Mouse (Mus musculus) layer of hippocampus, postnatal 10 days (tissue): Measurements from ENCODE around the gene Cfap58. TPM values are rescaled to one million over a fixed set of nuclear protein-coding genes. Genes with fewer than 3 reads are reported as not detected.
A peak's percentile ranks its signal among the peaks of the same experiment; 100 is the strongest.

Experiments
- DNase-seq, 2 experiments: peaks; one replicate each; pipeline ENCODE4 v3.0.0; 2021; ENCODE audit warnings: low spot score in 2 of 2
- total RNA-seq, 2 experiments: library from RNA; stranded (reverse); gene quantifications; 2 replicates each; pipeline ENCODE4 v1.2.3; 2021

The Cfap58 gene
- total RNA-seq, 2 experiments from 2014 or later, result 0.60 to 0.98 TPM

DNA sequence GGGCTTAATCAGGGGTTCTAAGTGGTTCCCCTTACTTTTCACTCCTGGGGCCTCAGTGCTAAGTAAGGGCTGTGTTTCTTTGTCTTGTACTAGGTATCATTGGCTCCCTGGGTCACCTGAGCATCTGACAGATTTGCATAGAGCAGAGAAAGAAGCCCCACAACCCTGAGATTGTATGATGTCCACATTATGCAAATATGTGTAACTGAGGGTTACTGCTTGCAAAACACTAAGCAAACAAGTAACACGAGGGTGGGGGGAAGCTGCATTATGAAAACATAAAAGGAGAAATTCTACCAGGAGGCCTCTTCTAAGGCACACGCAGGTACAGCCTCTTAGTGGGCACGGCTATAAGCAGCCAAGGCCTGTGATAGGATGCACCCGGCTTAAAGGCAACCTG is 22.2 kb upstream of the Cfap58 start:
- DNase-seq, result no peak

DNA sequence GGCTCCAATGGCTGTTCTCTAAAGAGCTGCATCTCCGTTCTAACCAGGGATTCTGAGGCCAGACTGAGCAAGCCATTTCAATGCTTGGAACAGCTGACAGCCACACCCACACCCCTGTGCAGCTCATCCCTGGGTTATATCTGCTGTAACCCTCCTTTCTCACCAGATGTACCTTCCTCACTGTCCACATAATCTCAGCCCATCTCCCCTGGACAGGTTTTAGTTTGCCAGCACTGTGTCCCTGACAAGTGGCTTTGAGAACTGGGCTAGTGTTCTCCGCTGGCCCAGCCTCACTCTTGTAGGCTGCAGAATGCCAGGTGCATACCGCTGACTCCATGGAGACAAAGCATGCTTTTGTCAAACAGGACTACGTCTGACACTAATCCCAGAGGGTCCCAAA is 20.1 kb upstream of the Cfap58 start:
- DNase-seq, result no peak

DNA sequence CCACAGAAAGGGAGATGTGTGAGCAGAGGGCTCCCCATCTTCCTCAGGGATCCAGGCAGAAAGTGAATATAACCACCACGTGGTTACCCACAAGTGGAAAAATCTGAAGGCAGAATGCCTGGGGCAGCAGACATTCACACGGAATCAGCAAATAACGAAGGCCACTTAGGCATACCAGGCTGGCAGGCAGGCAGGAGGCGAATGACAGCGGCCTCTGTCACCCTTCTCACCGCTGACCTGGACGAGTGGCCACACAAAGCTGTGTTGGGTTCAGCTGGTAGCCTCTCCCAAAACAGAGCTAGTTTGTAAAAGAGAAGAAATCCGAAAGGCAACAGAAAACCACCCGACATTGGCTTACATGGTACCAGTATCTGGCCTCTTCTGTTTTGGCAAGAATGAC is 19.5 kb upstream of the Cfap58 start:
- DNase-seq, result no peak

DNA sequence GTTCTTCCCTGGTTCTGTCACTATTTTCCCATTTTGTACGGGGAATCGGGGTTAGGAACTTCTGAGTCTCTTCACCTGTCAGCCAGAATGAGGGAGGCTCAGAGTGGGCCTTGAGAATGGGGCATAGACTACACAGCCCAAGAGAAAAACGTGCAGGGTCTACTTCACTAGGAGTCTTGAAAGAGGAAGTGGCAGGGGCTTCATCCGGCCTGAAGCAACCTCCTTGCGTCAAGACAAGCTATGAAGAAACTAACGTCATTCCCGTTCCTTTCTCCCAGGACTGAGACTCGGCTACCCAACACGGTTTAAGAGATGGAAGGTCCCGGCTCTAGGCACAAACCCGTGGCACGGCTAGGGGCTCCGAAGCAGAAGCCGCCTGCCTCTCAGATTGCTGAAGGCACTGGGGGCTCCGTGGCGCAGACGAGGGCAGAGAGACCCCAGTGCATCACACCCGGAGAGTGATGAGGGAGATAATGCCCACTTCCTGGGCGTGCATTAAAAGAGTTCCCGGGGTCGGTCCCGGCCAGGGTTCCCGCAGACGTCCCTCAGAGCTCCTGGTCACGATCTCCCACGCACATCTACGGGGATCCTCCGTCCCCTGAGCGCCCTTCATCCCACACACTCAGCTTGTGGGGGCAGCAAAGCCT is 18.9 kb upstream of the Cfap58 start:
- DNase-seq, result no peak

DNA sequence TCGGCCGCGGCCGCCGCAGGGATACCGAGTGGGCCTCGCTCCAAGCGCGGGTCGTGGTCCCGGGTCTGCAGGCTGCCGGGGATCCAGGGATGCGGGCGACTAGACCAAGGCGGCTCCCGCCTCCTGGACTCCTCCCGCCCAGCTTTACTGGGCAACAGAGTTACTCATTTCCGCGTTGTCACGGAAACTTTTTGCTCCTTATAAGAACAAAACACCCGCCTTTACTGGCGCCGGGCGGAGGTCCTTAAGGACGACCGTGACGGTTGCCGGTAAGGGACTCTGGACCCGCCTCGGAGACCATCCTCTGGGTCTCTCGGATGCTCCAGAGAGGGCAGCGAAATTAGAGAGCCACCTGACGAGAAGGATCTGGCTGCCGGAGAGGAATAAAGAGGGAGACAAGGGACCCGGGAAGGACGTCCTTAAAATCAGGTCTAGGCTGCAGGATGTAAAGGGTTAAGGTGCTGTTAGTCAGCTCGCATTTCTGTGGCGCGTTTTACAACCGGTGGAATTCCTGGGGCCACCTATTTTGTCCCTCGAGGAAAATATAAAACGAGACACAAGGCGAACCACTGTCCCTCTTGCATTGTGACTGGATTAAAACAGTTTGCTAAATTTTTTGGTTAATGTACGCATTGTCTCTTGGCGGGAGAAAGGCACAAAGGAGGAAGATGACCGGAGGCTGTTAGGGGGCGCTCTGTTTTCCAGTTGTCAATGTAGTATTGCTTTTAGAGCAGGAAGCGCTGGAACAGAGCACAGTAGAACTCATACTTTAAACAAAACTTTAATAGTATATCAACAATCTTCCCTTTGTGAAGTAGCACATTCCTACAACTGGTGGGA is 18.1 kb upstream of the Cfap58 start, which contains the start of the genes Cfap43 and Itprip:
Gene Cfap43, minus strand, starts transcription at position 162 of the 840 bp plus-strand sequence.
Gene Itprip, minus strand, starts transcription at position 174 of the 840 bp plus-strand sequence.
- peak; percentile 69 to 74 for DNase-seq

DNA sequence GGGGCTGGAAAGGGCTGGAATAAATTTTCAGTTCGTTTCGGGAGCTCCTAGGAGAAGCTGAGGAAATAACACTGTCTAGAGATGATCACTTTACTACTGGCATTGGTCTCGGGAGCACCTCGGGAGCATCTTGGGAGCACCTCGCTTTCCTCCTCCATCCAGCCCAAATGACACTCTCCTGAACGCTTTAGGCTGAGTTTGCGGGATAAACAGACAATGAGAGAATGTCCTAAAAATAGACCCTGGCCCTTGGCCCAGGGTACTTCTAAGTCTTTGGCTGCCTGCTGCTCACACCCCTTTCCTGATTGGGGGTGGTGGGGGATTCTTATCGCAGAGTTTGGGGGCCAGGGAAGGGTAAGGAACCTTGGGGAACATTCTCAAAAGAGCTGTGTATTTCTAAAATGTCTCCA is 17.5 kb upstream of the Cfap58 start:
- DNase-seq, result no peak

DNA sequence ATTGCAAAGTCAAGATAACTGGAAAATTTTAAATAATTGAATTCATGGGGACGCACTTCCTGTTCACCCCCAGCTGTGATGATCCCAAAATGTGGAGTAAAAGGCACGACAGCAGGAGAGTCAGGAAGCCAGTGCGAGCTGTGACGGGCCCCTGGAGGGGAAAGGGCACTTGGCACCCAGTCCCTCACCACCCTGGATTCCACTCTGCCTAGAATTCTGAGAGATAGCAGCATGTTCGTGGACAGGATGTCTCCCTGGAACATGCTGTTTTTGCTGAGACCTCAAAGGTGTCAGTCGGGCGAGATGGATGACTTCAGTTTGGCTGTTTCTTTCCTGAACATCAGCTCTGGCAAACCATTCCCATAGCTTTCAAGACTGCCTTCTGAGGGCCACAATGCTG is 11.7 kb upstream of the Cfap58 start:
- no peak for DNase-seq

DNA sequence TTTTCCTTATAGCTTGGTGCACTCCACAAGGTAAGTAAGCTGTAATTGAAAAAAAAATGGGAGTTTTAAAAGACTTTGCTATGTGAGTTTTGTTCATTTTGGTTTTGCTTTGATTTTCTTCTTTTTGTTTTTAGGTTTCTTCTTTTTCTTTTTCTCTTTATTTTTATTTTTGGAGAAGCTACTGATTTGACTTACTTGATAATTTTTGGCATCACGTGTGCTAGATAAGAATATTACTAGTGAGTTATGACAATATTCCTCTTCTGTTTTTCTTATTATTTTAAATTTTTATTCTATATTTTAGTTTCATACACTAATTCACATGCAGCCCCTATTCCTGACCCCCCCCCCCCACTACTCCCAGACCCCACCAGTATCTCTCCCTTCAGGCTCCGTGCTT is 10.4 kb upstream of the Cfap58 start:
- no peak for DNase-seq

DNA sequence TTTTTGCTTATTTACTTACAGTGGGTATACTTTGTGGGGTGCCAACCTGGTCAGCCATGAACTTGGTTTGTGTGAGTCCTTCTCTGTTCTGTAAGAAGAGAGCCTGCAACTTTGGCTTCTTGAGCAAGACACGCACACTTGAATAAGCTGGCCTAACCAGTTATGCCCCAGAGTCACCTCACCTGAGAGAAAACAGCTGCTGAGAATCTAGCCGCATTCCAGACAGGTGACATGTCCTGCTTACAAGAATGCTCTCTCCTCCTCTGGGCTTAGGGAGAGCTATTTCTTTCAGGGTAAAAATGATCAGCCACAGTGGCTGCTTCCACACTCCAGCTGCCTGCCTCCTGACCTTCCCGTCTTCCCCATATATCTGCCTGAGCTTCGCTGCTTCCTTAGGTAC is 8.4 kb upstream of the Cfap58 start:
- no peak for DNase-seq

DNA sequence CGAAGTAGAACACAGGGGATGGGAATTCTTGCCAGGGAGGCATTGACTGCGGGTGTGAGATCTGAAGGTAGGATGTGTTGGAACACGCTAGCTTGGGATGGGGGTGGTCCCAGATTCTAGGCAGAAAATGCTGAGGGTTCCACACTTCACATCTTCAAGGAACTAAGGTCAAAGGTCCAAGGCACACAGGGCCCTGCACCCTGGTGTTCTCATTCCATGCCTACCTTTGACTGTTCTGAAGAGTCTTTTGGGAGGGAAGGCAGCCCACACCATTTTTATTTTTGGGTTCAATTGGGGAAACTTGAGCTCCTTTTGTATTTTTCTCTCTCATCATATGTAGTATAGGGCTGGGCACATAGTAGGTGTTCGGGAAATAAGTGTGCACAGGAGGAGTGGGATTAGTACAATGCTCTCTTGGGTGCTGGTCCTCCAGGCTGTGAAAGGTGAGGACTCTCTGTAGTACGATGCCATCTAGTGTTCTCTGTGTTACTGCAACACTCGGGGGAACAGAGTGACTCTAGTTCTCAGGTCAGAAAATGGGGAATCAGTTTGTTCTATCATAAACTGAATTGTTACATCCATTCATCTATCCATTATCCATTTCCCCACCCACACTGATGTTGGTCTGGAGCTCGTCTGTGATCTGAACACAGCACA is 5.4 kb upstream of the Cfap58 start:
- peak in 1 of 2 experiments; percentile 36 for DNase-seq

DNA sequence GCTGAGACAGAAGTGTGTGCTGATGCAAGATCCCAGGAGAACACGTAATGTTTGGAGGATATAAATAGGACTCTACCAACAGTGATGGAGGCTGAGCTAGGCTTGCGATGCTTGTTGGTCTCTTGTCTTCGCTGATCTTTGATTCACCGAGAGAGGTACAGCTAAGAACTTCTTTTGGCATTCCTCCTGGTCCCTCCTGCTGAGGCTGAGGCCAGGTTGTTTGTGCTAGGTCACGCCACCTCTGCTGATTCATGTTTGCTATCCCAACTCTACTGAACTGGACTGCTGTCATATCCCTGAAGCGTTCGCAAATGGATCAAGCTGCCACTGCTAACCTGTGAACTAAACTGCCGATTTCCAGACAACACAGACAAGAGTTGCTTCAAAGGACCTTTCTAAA is 3.3 kb upstream of the Cfap58 start:
- no peak for DNase-seq

DNA sequence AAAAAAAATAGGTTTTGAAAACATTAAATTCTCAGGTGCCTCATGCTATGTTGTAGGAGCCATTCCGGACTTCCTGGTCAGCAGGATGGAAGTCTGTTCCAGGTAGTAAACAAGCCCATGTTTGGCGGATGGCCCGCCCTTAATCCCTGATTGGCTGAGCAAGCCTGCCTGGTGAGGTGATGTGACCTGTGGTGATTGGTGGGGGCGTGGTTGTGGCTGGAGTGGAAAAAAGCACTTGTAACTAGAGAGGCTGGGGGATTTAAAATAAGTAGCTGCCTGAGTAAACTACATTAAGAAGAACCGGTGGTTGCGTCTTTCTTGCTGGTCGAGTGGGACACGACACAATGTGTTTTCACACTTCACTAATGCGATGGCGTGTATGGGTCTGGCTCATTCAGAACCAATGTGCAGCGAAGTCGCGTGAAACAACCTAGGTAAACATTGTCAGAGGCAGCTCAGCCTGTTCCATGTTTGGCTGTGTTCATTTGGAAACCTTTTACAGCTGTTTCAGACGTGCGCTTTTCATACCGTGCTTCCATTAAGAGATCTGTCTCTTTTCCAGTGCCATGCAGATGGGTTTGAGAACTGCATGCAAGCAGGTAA is 2.7 kb upstream of the Cfap58 start:
- DNase-seq, result no peak

DNA sequence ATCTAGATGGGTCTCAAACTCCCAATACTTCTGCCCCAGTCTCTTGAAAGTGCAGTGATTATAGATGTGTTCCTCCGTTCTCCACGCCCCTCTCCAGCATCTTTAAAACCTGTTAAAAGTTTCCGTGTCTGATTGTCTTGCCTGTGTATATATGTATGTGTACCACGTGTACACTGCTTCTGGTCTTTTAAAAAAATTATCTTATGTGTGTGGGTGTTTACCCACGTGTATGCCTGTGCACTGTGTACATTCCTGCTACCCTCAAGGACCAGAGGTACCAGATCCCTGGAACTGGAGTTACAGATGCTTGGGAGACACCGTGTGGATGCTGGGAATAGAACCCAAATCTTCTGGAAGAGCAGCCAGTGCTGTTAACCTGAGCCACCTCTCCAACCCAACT is 1.9 kb upstream of the Cfap58 start:
- no peak for DNase-seq

DNA sequence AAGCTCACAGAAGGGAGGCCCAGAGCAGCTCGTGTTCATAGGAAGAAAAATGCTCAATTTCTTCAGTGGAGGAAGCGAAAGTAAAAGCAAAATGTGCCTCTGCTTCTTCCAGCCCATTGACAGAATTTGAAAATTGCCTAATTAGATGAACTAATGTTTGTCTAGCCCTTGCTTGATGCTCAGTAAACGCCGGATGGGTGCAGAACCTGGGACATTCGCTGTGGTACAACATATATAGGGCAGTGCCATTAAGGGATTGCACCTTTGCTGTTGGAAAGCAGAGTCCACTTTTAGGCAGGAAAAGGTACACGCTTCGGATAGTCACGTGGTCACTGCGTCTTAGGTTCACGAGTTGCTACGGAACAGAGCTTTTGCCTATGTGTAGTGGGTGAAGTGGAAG is 985 bp upstream of the Cfap58 start:
- no peak for DNase-seq

DNA sequence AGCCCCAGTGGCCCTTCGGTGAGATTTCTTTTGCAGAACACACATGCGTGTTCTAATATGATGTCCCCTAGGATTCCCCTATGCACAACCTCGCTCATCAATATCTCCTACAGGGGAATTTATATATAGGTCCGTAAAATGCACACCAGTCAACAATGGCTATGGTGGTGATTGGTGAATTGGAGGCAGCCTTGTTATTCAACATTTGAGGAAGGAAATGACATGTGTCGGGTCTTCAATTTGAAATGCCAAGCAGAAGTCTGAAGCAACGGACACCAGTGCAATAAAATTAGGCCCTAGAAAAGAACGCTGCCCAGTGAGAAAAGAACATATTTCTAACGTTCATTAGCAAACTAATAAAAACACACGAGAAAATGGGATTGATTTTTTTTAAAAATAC is 537 bp upstream of the Cfap58 start:
- DNase-seq, result no peak

DNA sequence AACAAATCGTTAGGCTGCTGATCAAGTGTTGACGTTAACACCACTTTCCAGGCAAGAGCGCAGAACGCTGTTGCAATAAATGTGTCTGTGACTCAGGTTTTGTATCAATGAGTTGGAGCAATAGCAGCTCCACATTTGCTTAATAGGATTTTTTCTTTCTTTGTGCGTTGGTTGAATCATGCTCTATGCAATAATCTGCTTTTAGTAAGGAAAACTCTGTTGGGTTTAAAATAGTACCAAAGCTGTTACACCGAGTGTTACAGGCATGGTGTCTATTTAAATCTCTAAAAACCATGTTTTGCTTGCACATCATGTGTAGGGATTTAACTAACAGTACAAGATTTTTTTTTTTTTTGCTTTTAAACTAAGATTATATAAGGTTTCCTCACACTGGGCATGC is 1.9 kb downstream of the Cfap58 start:
- DNase-seq, result no peak

DNA sequence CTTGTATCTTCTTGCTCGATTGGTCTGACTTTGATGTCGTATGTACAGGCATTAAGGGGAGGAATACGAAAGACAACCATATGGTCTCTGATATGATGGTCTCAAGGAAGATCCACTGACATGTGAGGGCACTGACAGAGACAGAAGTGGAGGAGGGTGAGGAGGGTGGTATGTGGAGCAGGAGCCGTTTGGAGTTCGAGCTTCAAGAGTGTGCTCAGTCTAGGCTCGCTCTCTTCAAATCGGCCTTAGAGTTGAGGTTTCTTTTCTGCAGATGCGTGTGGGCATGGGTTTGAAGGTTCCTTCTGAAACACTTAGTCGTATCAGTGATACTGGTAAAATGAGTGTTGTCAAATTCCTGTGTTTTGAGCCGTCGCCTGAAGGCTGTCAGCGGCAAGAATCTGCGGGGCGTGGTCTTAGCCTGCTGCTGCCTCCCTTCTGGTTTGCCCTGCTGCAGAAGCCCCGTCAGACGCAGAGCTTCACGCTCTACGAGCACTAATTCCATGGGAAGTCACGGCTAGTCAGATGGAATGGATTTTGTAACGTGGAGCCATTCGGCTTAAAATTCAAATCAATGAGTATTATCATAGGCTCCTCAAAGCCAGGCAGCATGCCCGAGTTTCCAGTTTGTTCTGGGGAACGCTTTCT is 9.5 kb downstream of the Cfap58 start:
- peak in 1 of 2 experiments; percentile 26 for DNase-seq

DNA sequence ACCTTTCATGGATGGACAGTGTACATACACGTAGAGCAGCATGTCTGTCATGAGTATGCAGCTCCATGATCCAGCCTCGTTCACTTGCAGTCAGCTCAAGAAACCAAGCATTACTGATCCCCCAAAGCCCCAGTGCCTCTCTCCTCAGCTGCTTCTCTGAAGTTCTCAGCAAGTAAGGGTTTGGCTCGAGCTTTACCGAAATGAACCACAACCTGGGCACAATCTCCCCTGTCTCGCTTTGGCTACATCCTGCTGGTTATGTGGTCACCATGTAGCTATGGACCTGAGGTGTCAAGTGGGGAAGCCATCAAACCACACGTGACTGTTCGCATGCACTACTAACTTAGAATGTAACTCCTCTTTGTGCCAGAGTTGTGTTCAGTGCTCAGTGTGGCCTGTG is 13.5 kb downstream of the Cfap58 start:
- no peak for DNase-seq

DNA sequence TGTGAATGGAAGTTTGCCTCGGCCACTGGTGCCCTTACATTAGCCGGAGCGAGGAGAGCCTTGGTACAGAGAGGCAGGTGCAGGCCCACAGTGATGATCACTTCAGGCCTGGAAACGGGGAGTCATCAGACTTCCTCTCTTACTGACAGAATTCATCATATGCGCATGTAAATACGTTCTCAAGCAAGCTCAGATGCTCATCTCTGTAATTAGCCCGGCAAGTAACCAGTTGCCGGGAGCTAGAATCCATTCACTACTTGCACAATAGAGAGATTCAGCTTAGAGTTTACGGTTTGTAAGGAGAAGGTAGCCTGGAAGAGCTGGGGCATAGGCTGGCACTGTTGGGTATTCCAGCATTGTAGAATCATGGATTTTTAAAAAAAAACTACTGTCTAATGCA is 15.7 kb downstream of the Cfap58 start:
- no peak for DNase-seq

DNA sequence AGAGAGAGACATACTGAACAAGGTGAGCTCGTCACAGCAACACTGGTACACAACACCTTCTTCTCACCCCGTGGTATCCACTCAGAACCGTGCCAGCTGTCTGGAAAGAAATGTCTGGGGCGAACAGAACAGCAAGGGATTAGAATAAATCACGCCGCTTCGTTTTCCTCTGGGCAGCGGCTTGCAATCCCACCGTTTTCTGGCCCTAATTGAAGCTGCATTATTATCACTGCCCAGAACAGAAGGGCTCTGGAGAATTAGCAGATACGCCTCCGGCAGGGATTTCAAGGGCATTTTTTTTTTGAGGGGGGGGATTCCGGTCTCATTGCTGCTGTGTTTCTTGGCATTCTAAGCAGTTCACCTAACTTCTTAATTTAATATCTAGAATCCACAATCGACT is 20.7 kb downstream of the Cfap58 start:
- DNase-seq, result no peak

DNA sequence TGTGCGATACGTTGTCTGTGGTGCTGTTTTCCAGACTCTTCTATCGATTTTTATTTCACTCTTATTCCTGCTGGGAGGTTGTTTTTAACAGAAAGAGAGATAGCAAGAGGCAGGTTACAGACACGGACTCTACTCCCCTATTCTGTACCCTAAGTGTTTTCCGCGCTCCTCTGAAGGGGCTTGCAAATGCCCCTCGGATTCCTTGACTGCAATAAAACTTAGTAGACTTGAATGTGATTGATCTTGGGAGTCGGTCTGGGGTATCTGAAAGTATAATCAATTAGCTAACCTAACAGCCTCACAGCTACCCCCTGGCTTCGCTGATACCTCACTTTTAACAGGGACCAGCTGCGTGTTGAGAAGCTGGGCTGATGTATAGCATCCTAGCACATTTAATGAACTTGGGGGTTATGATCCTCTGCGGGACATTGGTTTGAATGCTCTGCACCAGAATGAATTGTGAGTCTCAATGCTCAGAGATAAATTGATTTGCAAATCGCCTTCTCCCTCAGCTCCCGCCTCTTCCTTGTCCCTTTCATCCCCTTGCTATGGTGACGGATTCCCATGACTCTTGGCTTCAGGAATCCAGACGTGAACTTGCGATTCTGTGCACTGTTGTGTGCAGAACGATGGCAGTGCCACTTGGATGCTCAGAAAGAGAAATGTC is 31.7 kb downstream of the Cfap58 start:
- no peak for DNase-seq
